Mouse (Mus musculus): ENCODE data around the gene Ccdc115. TPM values are rescaled to one million over a fixed set of nuclear protein-coding genes. Genes with fewer than 3 reads are reported as not detected.
A peak's percentile ranks its signal among the peaks of the same experiment; 100 is the strongest.

Gene Ccdc115
- polyA plus RNA-seq, 1 experiment from 2014 or later: 21.0 TPM

DNA sequence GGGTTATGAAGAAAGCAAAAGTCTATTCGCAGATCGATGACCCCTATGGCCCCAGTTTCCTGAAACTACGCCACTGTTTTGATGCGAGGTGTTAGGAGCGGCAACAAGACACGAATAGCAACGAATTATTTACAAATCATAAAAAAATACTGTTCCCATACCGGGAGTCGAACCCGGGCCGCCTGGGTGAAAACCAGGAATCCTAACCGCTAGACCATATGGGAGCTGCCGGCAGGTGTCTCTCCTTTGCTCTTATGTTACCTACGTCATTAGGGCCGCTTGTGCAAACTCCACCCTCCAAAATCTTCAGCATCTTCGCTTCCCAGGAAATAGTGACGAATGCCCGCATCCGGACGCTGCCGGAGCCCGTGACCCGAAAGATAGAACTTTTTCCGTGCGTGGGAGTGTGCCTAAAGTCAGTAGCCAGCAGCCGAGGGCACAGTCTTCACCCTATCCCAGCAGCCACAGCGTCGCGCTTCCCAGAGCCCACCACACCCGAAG is 4.8 kb downstream of the Ccdc115 start:
- WGBS (ENCODE audit: insufficient replicate concordance): under 1% methylated on average over 30 of the region's 30 CpGs
- peak; percentile 92 for DNase-seq

DNA sequence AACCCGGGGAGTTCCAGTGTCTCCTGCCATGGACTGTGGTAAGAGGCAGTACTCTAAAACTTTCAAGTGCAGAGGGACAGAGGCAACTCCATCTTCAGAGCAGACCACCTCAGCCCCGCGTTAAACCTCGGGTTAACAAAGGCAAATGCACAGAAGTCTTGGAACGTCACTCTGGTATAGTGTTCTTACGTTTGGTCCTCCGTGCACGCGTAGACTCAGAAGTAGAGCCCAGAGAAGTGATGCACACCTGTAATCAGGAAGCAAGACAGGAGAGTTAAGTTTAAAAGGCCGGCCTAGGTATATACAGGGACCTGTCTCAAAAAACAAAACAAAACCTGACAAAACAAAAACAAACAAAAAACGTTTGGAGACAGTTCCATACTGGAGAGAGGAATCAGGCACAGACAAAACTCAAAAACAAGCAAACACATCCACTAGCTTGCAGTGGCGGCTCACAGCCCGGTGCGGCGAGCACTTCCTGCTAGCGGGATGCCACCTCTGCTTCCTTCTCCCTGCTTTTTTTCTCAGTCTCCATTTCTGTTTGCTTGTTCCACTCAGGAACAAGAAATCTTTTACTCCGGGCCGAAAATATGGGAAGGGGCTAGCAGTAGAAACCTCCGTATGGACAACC is 5.5 kb downstream of the Ccdc115 start:
- Histone ChIP-seq H3K4me3 (ENCODE audit: low read depth, low read length) (peak overlapping the region; percentile 60), H3K4me1 (ENCODE audit: insufficient read depth) (peaks cover 13% of the 10 kb centered on the region), H3K36me3 (replicated peaks; ENCODE audit: insufficient read depth, low read length) (peaks cover 4% of the 10 kb centered on the region; the same call in 1 of the 2 replicates), H3K27ac (ENCODE audit: low read depth) (peak overlapping the region; percentile 82), H3K9me3 (ENCODE audit: low read length) (peaks cover 23% of the 10 kb centered on the region), H3K9ac (replicated peaks) (peak overlapping the region; percentile 61), H3K27me3 (ENCODE audit: insufficient read depth, low read length) (no peaks in the 10 kb centered on the region), H3K4me2 (ENCODE audit: low read depth, low read length) (peak overlapping the region; percentile 78)
- TF ChIP-seq CTCF (IDR thresholded peaks at IDR 0.05; ENCODE audit: low read depth): no peak
- no peak for TF ChIP-seq EP300 (IDR thresholded peaks at IDR 0.05; ENCODE audit: low read depth)
- DNase-seq: peak; percentile 44
- peak; percentile 9; the same call in 1 of the 2 replicates for ATAC-seq
- WGBS (ENCODE audit: insufficient replicate concordance): 8% methylated on average over 19 of the region's 19 CpGs

More for the DNA sequence above, 4.8 kb downstream of the Ccdc115 start:
- peak overlapping the region; percentile 78 for H3K4me2 ChIP-seq (ENCODE audit: low read depth, low read length)
- peak overlapping the region; percentile 61 for H3K9ac ChIP-seq (replicated peaks)
- H3K9me3 ChIP-seq (ENCODE audit: low read length): peaks cover 23% of the 10 kb centered on the region
- H3K36me3 ChIP-seq (replicated peaks; ENCODE audit: insufficient read depth, low read length): peaks cover 2% of the 10 kb centered on the region; the same call in 1 of the 2 replicates
- peak overlapping the region; percentile 82 for H3K27ac ChIP-seq (ENCODE audit: low read depth)
- H3K4me1 ChIP-seq (ENCODE audit: insufficient read depth): peaks cover 13% of the 10 kb centered on the region
- H3K4me3 ChIP-seq (ENCODE audit: low read depth, low read length): peak overlapping the region; percentile 60
- ATAC-seq: peak; percentile 4
- TF ChIP-seq CTCF (IDR thresholded peaks at IDR 0.05; ENCODE audit: low read depth): no peak
- no peak for TF ChIP-seq EP300 (IDR thresholded peaks at IDR 0.05; ENCODE audit: low read depth)
- H3K27me3 ChIP-seq (ENCODE audit: insufficient read depth, low read length): no peaks in the 10 kb centered on the region

DNA sequence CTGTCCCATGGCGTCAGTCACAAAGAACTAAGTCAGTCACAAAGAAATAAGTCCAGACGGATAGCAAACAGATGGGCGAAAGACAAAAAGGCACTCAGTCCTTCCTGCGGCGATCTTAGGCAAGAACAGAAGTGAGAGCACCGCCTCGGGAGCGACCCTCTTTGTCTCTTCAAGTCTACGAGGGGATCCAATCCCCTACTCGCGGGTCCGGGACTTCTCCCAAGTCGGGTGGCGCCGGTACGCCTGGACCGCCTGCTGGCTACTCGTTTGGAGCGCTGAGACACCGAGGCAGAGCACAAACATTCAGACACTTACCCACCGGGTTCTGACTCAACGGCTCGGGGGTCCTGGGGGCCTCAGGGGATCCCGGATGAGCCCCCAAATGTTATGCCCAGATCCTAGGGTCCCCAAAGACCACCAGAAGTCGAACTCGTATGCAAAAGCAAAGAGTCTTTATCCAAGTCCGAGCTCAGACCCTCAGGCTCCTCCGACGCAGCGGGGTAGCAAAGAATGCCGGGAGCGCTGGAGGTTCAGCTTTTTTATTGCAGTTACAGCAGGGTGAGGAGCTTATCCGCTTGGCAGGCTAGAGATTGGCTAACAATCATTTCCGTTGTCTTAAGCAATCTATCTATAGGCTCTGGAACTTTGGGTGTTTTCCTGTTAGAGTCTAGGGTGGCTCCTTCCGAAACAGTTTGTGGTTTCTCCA is 6.5 kb downstream of the Ccdc115 start:
- peak; percentile 52 for DNase-seq
- peak; percentile 49 for ATAC-seq
- TF ChIP-seq CTCF (IDR thresholded peaks at IDR 0.05; ENCODE audit: low read depth) (no peak), EP300 (IDR thresholded peaks at IDR 0.05; ENCODE audit: low read depth) (peak; percentile 37; the same call in 1 of the 2 replicates)
- H3K9ac ChIP-seq (replicated peaks): peak overlapping the region; percentile 64
- H3K27ac ChIP-seq (ENCODE audit: low read depth): peak overlapping the region; percentile 82
- H3K36me3 ChIP-seq (replicated peaks; ENCODE audit: insufficient read depth, low read length): peaks cover 4% of the 10 kb centered on the region; the same call in 1 of the 2 replicates
- peak overlapping the region; percentile 78 for H3K4me2 ChIP-seq (ENCODE audit: low read depth, low read length)
- H3K4me1 ChIP-seq (ENCODE audit: insufficient read depth): peaks cover 7% of the 10 kb centered on the region
- 18% methylated on average over 35 of the region's 35 CpGs for WGBS (ENCODE audit: insufficient replicate concordance)
- H3K4me3 ChIP-seq (ENCODE audit: low read depth, low read length): peak overlapping the region; percentile 60
- H3K9me3 ChIP-seq (ENCODE audit: low read length): peaks cover 23% of the 10 kb centered on the region
- H3K27me3 ChIP-seq (ENCODE audit: insufficient read depth, low read length): no peaks in the 10 kb centered on the region

DNA sequence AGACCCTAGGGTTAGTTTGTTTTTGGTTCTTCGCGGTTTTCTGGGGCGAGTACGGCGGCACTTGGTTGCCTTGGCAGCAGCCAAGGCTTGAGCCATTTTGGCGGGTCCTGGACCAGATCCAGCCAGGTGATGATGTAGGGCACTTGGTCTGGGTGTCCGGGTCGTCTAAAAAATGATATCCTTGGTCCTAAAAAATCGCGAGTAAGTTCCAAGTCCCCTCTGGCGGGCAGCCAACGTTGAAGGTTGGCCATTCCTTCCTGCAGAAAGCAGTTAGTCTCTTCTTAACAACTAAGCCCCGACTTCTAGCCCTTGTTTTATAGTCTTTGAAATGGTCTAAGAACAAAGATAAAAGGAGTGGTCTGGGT is 7.1 kb downstream of the Ccdc115 start:
- 71% methylated on average over 13 of the region's 13 CpGs for WGBS (ENCODE audit: insufficient replicate concordance)
- peak; percentile 29 for DNase-seq

DNA sequence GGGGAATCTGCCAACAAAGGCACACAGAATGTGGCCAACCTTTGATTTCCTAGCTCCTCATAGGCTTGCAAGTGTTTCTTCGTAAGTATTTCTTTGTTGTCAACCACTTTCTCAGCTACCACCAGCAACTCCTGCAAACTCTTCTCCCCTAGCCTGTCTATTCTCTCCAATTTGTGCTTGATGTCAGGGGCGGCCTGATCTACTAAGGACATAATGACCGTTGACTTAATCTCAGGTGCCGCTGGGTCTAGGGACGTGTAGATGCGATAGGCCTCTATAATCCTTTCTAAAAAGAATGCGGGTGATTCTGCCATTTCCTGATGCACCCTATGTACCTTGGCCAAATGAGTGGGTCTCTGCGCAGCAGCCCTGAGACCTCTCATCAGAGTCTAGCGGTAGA is 8.0 kb downstream of the Ccdc115 start:
- H3K9ac ChIP-seq (replicated peaks): no peak overlapping the region
- no peak overlapping the region for H3K4me3 ChIP-seq (ENCODE audit: low read depth, low read length)
- H3K4me2 ChIP-seq (ENCODE audit: low read depth, low read length): no peak overlapping the region
- peaks cover 23% of the 10 kb centered on the region for H3K9me3 ChIP-seq (ENCODE audit: low read length)
- ATAC-seq (no peak), DNase-seq (no peak)
- H3K36me3 ChIP-seq (replicated peaks; ENCODE audit: insufficient read depth, low read length): peaks cover 4% of the 10 kb centered on the region; the same call in 1 of the 2 replicates
- TF ChIP-seq CTCF (IDR thresholded peaks at IDR 0.05; ENCODE audit: low read depth): no peak
- no peak for TF ChIP-seq EP300 (IDR thresholded peaks at IDR 0.05; ENCODE audit: low read depth)
- H3K4me1 ChIP-seq (ENCODE audit: insufficient read depth): peaks cover 7% of the 10 kb centered on the region
- no peak overlapping the region for H3K27ac ChIP-seq (ENCODE audit: low read depth)
- WGBS (ENCODE audit: insufficient replicate concordance): 93% methylated on average over 9 of the region's 9 CpGs
- H3K27me3 ChIP-seq (ENCODE audit: insufficient read depth, low read length): no peaks in the 10 kb centered on the region

More for the DNA sequence above, 7.1 kb downstream of the Ccdc115 start:
- peaks cover 23% of the 10 kb centered on the region for H3K9me3 ChIP-seq (ENCODE audit: low read length)
- peaks cover 7% of the 10 kb centered on the region for H3K4me1 ChIP-seq (ENCODE audit: insufficient read depth)
- peaks cover 4% of the 10 kb centered on the region; the same call in 1 of the 2 replicates for H3K36me3 ChIP-seq (replicated peaks; ENCODE audit: insufficient read depth, low read length)
- no peak for ATAC-seq
- H3K4me2 ChIP-seq (ENCODE audit: low read depth, low read length): peak overlapping the region; percentile 78
- H3K27me3 ChIP-seq (ENCODE audit: insufficient read depth, low read length): no peaks in the 10 kb centered on the region
- H3K27ac ChIP-seq (ENCODE audit: low read depth): no peak overlapping the region
- H3K4me3 ChIP-seq (ENCODE audit: low read depth, low read length): peak overlapping the region; percentile 60
- no peak overlapping the region for H3K9ac ChIP-seq (replicated peaks)
- TF ChIP-seq EP300 (IDR thresholded peaks at IDR 0.05; ENCODE audit: low read depth) (no peak), CTCF (IDR thresholded peaks at IDR 0.05; ENCODE audit: low read depth) (no peak)

DNA sequence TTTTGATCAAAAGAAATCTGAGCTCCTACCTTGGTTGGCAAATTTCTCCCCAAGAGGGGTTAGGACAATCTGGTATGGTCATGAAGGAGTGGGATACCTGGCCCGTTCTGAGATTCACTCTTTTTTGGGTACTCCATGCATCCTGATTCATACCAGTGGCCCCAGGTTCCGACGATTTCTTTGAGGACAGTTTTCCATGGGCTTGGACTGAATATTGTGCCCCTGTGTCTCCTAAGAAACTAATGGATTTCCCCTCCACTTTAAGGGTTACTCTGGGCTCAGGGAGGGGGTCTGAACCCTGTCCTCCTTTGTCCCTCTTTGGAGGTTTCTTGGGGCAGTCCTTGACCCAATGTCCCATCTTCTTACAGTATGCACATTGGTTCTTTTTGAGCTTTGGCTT is 8.5 kb downstream of the Ccdc115 start:
- H3K4me2 ChIP-seq (ENCODE audit: low read depth, low read length): no peak overlapping the region
- H3K4me1 ChIP-seq (ENCODE audit: insufficient read depth): peaks cover 7% of the 10 kb centered on the region
- H3K9me3 ChIP-seq (ENCODE audit: low read length): peaks cover 23% of the 10 kb centered on the region
- 97% methylated on average over 3 of the region's 3 CpGs for WGBS (ENCODE audit: insufficient replicate concordance)
- no peak overlapping the region for H3K4me3 ChIP-seq (ENCODE audit: low read depth, low read length)
- H3K36me3 ChIP-seq (replicated peaks; ENCODE audit: insufficient read depth, low read length): peaks cover 4% of the 10 kb centered on the region; the same call in 1 of the 2 replicates
- H3K27me3 ChIP-seq (ENCODE audit: insufficient read depth, low read length): no peaks in the 10 kb centered on the region
- no peak for ATAC-seq
- no peak overlapping the region for H3K27ac ChIP-seq (ENCODE audit: low read depth)
- no peak for DNase-seq
- TF ChIP-seq EP300 (IDR thresholded peaks at IDR 0.05; ENCODE audit: low read depth): no peak
- TF ChIP-seq CTCF (IDR thresholded peaks at IDR 0.05; ENCODE audit: low read depth): no peak
- no peak overlapping the region for H3K9ac ChIP-seq (replicated peaks)
